Mouse (Mus musculus) cortical plate, adult 2 months (tissue): ENCODE measurements around the gene Nolc1.

Source experiments
- CTCF ChIP-seq: fragments of 200-500 bp; IDR thresholded peaks from 2 replicates; pipeline ENCODE4 v1.5.1; 2011; ENCODE audit warnings: mild to moderate bottlenecking, control low read depth, low read length; ENCODE audit not compliant: insufficient read depth; ENCODE audit errors: extremely low read depth
- POLR2A ChIP-seq: fragments of 200-500 bp; IDR thresholded peaks from 2 replicates; pipeline ENCODE4 v1.6.1; 2011; ENCODE audit warnings: mild to moderate bottlenecking, low read length, control low read depth; ENCODE audit not compliant: insufficient read depth; ENCODE audit errors: extremely low read depth

- TF ChIP-seq CTCF, result no peak
- no peak for TF ChIP-seq POLR2A
These were observed 43.8 kb upstream of the Nolc1 start for GRCm38 (mm10) chr19:46031689-46032432.
